ENCODE assay signal across 9 mouse cellular contexts in genomic region chr2:128747433-128748028, GRCm38 (mm10). TPM values are rescaled to one million over a fixed set of nuclear protein-coding genes. Genes with fewer than 3 reads are reported as not detected.
DNase-seq lines count a peak whose midpoint lies in the region; ATAC-seq and TF ChIP-seq lines count a peak whose summit lies in the region.
"Had no signal": no experiment of that assay in that cellular context is flagged by ENCODE, and none has a peak within 500 bp of the region (broad histone marks: within the 10 kb centered on the region; RNA-seq: fewer than 3 reads in every experiment).

No protein-coding gene starts in this region.

- H3K27me3 ChIP-seq in hindbrain, postnatal 0 days (ENCODE audit: insufficient read depth, low read length) = no peaks in the 10 kb centered on the region
- H3K27me3 ChIP-seq in hindbrain, embryonic 16.5 days (replicated peaks; ENCODE audit: control insufficient read depth, insufficient read depth, low read length) = no peaks in the 10 kb centered on the region
- H3K27me3 ChIP-seq in heart, embryonic 10.5 days (ENCODE audit: insufficient read depth, poor library complexity, severe bottlenecking) = no peaks in the 10 kb centered on the region
- no peaks in the 10 kb centered on the region for H3K27me3 ChIP-seq in limb, embryonic 14.5 days (ENCODE audit: control insufficient read depth, insufficient read depth, low read length)
- no peaks in the 10 kb centered on the region for H3K27me3 ChIP-seq in forebrain, embryonic 16.5 days (replicated peaks; ENCODE audit: control insufficient read depth, insufficient read depth, low read length)

- H3K4me2 ChIP-seq in hindbrain, postnatal 0 days (ENCODE audit: low read depth, low read length) = no peak overlapping the region
- H3K4me2 ChIP-seq in hindbrain, embryonic 16.5 days (ENCODE audit: low read length) = no peak overlapping the region
- no peak overlapping the region; the same call in 1 of the 2 replicates for H3K4me2 ChIP-seq in limb, embryonic 14.5 days (replicated peaks; ENCODE audit: low read depth, low read length, severe bottlenecking)
- no peak overlapping the region for H3K4me2 ChIP-seq in forebrain, embryonic 16.5 days (ENCODE audit: low read length)

- peak overlapping the region; percentile 41; the same call in 1 of the 2 replicates for H3K27ac ChIP-seq in hindbrain, postnatal 0 days
- H3K27ac ChIP-seq in hindbrain, embryonic 16.5 days (ENCODE audit: low read depth, low read length) = no peak overlapping the region
- H3K27ac ChIP-seq in heart, embryonic 10.5 days = peak overlapping the region; percentile 14
- H3K27ac ChIP-seq in limb, embryonic 14.5 days (replicated peaks; ENCODE audit: low read depth, low read length) = peak overlapping the region; percentile 55; the same call in 1 of the 2 replicates
- H3K27ac ChIP-seq in forebrain, embryonic 16.5 days (ENCODE audit: low read length) = no peak overlapping the region

- no peak for DNase-seq in hindbrain, postnatal 0 days (ENCODE audit: low spot score)
- peak; percentile 45 for DNase-seq in 416B (ENCODE audit: low read depth)
- no peak for DNase-seq in heart, embryonic 10.5 days (ENCODE audit: low spot score)
- DNase-seq in limb, embryonic 14.5 days (ENCODE audit: low spot score) = no peak
- no peak for DNase-seq in cerebellum, postnatal 36 days
- DNase-seq in gastrocnemius, adult 8-10 months (ENCODE audit: low spot score in 2 of 2) = no peak
- DNase-seq: cerebellum, postnatal 25 days had no signal

- H3K36me3 ChIP-seq in hindbrain, postnatal 0 days (ENCODE audit: insufficient read depth, low read length) = no peaks in the 10 kb centered on the region
- no peaks in the 10 kb centered on the region for H3K36me3 ChIP-seq in hindbrain, embryonic 16.5 days (ENCODE audit: control insufficient read depth, insufficient read depth, low read length)
- no peaks in the 10 kb centered on the region for H3K36me3 ChIP-seq in heart, embryonic 10.5 days
- peaks cover 31% of the 10 kb centered on the region for H3K36me3 ChIP-seq in limb, embryonic 14.5 days (ENCODE audit: control insufficient read depth, insufficient read depth, low read length)
- H3K36me3 ChIP-seq in forebrain, embryonic 16.5 days (ENCODE audit: control insufficient read depth, insufficient read depth) = no peaks in the 10 kb centered on the region

- no peak overlapping the region for H3K9ac ChIP-seq in hindbrain, postnatal 0 days (replicated peaks; ENCODE audit: low read length)
- no peak overlapping the region for H3K9ac ChIP-seq in hindbrain, embryonic 16.5 days (ENCODE audit: low read depth, low read length)
- H3K9ac ChIP-seq in limb, embryonic 14.5 days (ENCODE audit: low read depth, low read length, severe bottlenecking) = no peak overlapping the region
- H3K9ac ChIP-seq in forebrain, embryonic 16.5 days (replicated peaks; ENCODE audit: low read depth, low read length) = no peak overlapping the region

- TF ChIP-seq CTCF in hindbrain, postnatal 0 days (IDR thresholded peaks at IDR 0.05; ENCODE audit: low read depth) = no peak

- no peaks in the 10 kb centered on the region for H3K4me1 ChIP-seq in hindbrain, postnatal 0 days (ENCODE audit: insufficient read depth, low read length)
- H3K4me1 ChIP-seq in hindbrain, embryonic 16.5 days (ENCODE audit: control insufficient read depth, insufficient read depth, low read depth, low read length) = no peaks in the 10 kb centered on the region
- peaks cover 43% of the 10 kb centered on the region for H3K4me1 ChIP-seq in heart, embryonic 10.5 days
- peaks cover 33% of the 10 kb centered on the region for H3K4me1 ChIP-seq in limb, embryonic 14.5 days (ENCODE audit: control insufficient read depth, insufficient read depth, low read length)
- H3K4me1 ChIP-seq in forebrain, embryonic 16.5 days (replicated peaks; ENCODE audit: control insufficient read depth, insufficient read depth, low read length) = no peaks in the 10 kb centered on the region; the same call in 1 of the 2 replicates

- no peak for TF ChIP-seq POLR2A in limb, embryonic 14.5 days (IDR thresholded peaks at IDR 0.05; ENCODE audit: borderline replicate concordance, extremely low read depth, insufficient read depth, insufficient read length)

- ATAC-seq in hindbrain, postnatal 0 days = no peak
- no peak for ATAC-seq in hindbrain, embryonic 16.5 days
- ATAC-seq in limb, embryonic 14.5 days (ENCODE audit: low FRiP score, low read depth) = no peak
- ATAC-seq in forebrain, embryonic 16.5 days = no peak

- H3K9me3 ChIP-seq in hindbrain, postnatal 0 days (ENCODE audit: low read length) = no peaks in the 10 kb centered on the region
- H3K9me3 ChIP-seq in hindbrain, embryonic 16.5 days (ENCODE audit: control insufficient read depth, low read length) = no peaks in the 10 kb centered on the region
- H3K9me3 ChIP-seq in heart, embryonic 10.5 days = no peaks in the 10 kb centered on the region
- H3K9me3 ChIP-seq in limb, embryonic 14.5 days (ENCODE audit: control insufficient read depth, low read length) = no peaks in the 10 kb centered on the region
- no peaks in the 10 kb centered on the region for H3K9me3 ChIP-seq in forebrain, embryonic 16.5 days (ENCODE audit: control insufficient read depth, low read length)

- 81% methylated on average over 8 of the region's 8 CpGs for WGBS in hindbrain, postnatal 0 days
- 84% methylated on average over 8 of the region's 8 CpGs for WGBS in hindbrain, embryonic 16.5 days
- 76% methylated on average over 8 of the region's 8 CpGs for WGBS in heart, embryonic 10.5 days
- 67% methylated on average over 8 of the region's 8 CpGs for WGBS in limb, embryonic 14.5 days
- 86% methylated on average over 8 of the region's 8 CpGs for WGBS in forebrain, embryonic 16.5 days

- no peak overlapping the region for H3K4me3 ChIP-seq in hindbrain, postnatal 0 days (ENCODE audit: low read length)
- H3K4me3 ChIP-seq in hindbrain, embryonic 16.5 days (ENCODE audit: low read length) = no peak overlapping the region
- H3K4me3 ChIP-seq in heart, embryonic 10.5 days = no peak overlapping the region
- H3K4me3 ChIP-seq in limb, embryonic 14.5 days (replicated peaks; ENCODE audit: low read length) = no peak overlapping the region
- H3K4me3 ChIP-seq in forebrain, embryonic 16.5 days (replicated peaks; ENCODE audit: low read length) = no peak overlapping the region

RNA-seq across cellular contexts. Expression of gene Mertk, which starts 48.8 kb away (rescaled TPM):
- total RNA-seq in hindbrain, postnatal 0 days (2014; rRNA removed) = 6.3 and 7.1 TPM in 2 replicates
- 3.0 and 3.4 TPM in 2 replicates for polyA plus RNA-seq in hindbrain, postnatal 0 days (2015; fragmentation: Nextera tagmentation; extraction: Ambion mirVana)
- polyA plus RNA-seq in hindbrain, embryonic 16.5 days (2015; fragmentation: Nextera tagmentation; extraction: Ambion mirVana) = 2.8 and 3.4 TPM in 2 replicates
- 3.5 and 5.0 TPM in 2 replicates for polyA plus RNA-seq in heart, embryonic 10.5 days (2016; fragmentation: Nextera tagmentation; extraction: Ambion mirVana)
- 13.5 and 14.9 TPM in 2 replicates for polyA plus RNA-seq in limb, embryonic 14.5 days (2012; rRNA removed)
- 11.1 and 12.3 TPM in 2 replicates for polyA plus RNA-seq in limb, embryonic 14.5 days (2014; fragmentation: Nextera tagmentation; extraction: Ambion mirVana)
- total RNA-seq in gastrocnemius, adult 8-10 months (2022) = 1 to 10 TPM in 3 of 4 experiments, under 1 TPM in 1; 0.97 to 1.7 (median 1.3) TPM
- 0.73 and 1.2 TPM in 2 replicates for polyA plus RNA-seq in forebrain, embryonic 16.5 days (2015; fragmentation: Nextera tagmentation; extraction: Ambion mirVana)

Comparison
In these comparisons a context has a peak if more than half of its experiments do, and no peak if none do; other contexts are left out.
1. H3K27ac ChIP-seq: peak in hindbrain, postnatal 0 days (single experiment), heart, embryonic 10.5 days (single experiment) and limb, embryonic 14.5 days (single experiment); none in hindbrain, embryonic 16.5 days (single experiment) and forebrain, embryonic 16.5 days (single experiment).